Mouse (Mus musculus): ENCODE results near the gene Zfp882. TPM values are rescaled to one million over a fixed set of nuclear protein-coding genes. Genes with fewer than 3 reads are reported as not detected.

Zfp882 gene
- polyA plus RNA-seq, 1 experiment, result 5.8 TPM

DNA sequence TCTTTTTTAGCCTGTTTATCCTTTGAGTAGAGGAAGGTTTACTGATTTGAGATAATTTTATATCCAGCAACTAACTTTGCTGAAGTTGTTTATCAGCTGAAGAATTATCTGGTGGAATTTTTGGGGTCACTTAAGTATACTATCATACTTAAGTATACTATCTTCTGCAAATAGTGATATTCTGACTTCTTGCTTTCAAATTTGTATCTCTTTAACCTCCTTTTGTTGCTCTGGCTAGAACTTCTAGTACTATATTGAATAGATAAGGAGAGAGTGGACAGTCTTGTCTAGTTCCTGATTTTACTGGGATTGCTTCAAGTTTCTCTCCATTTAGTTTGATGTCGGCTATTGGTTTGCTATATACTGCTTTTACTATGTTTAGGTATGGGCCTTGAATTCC, 1.6 kb upstream of the Zfp882 start:
- Histone ChIP-seq H3K4me3 (ENCODE audit: low read depth, low read length) (no peak overlapping the region), H3K9ac (ENCODE audit: low read depth, poor library complexity, severe bottlenecking) (no peak overlapping the region), H3K27me3 (ENCODE audit: control insufficient read depth, insufficient read depth, low read length, poor library complexity, severe bottlenecking) (no peaks in the 10 kb centered on the region), H3K9me3 (replicated peaks; ENCODE audit: control insufficient read depth, insufficient read depth, low read length, poor library complexity, severe bottlenecking) (peaks cover 8% of the 10 kb centered on the region), H3K36me3 (ENCODE audit: control insufficient read depth, insufficient read depth, low read length, poor library complexity, severe bottlenecking) (no peaks in the 10 kb centered on the region), H3K4me1 (ENCODE audit: control insufficient read depth, insufficient read depth, low read length) (no peaks in the 10 kb centered on the region), H3K27ac (ENCODE audit: insufficient read depth, low read length) (no peak overlapping the region)
- TF ChIP-seq EP300 (IDR thresholded peaks at IDR 0.05; ENCODE audit: insufficient read depth, low read depth, low read length), result no peak
- no peak for TF ChIP-seq POLR2A (IDR thresholded peaks at IDR 0.05; ENCODE audit: insufficient read depth, low read length)
- TF ChIP-seq CTCF (IDR thresholded peaks at IDR 0.05; ENCODE audit: low read depth, low read length), result no peak

- TF ChIP-seq POLR2A (IDR thresholded peaks at IDR 0.05; ENCODE audit: insufficient read depth, low read length) (no peak), CTCF (IDR thresholded peaks at IDR 0.05; ENCODE audit: low read depth, low read length) (no peak), EP300 (IDR thresholded peaks at IDR 0.05; ENCODE audit: insufficient read depth, low read depth, low read length) (no peak)
Observed at GRCm38 (mm10) chr8:71907798-71908257, 580 bp upstream of the Zfp882 start.

DNA sequence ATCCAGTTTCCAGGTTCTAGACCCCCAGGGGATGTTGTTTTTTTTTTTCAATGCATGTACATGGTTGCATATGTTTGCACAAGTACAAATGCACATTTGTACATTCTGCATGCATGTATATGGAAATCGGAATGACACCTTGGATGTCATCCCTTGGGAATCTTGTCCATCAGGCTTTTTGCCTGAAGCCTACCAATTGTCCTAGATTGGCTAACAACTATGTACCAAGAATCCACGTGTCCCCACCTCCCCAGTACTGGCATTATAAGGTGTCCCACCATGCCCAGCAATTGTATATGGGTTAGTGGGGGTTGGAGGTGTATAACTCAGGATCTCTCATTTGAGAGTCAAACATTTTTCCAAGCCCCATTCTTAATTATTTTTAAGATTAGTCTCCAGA, 3.9 kb downstream of the Zfp882 start:
- Histone ChIP-seq H3K27me3 (ENCODE audit: control insufficient read depth, insufficient read depth, low read length, poor library complexity, severe bottlenecking) (no peaks in the 10 kb centered on the region), H3K4me3 (ENCODE audit: low read depth, low read length) (no peak overlapping the region), H3K9ac (ENCODE audit: low read depth, poor library complexity, severe bottlenecking) (no peak overlapping the region), H3K36me3 (ENCODE audit: control insufficient read depth, insufficient read depth, low read length, poor library complexity, severe bottlenecking) (peaks cover 10% of the 10 kb centered on the region), H3K27ac (ENCODE audit: insufficient read depth, low read length) (no peak overlapping the region), H3K9me3 (replicated peaks; ENCODE audit: control insufficient read depth, insufficient read depth, low read length, poor library complexity, severe bottlenecking) (no peaks in the 10 kb centered on the region), H3K4me1 (ENCODE audit: control insufficient read depth, insufficient read depth, low read length) (no peaks in the 10 kb centered on the region)
- TF ChIP-seq POLR2A (IDR thresholded peaks at IDR 0.05; ENCODE audit: insufficient read depth, low read length) (no peak), EP300 (IDR thresholded peaks at IDR 0.05; ENCODE audit: insufficient read depth, low read depth, low read length) (no peak), CTCF (IDR thresholded peaks at IDR 0.05; ENCODE audit: low read depth, low read length) (no peak)

More at GRCm38 (mm10) chr8:71907798-71908257, 580 bp upstream of the Zfp882 start:
- Histone ChIP-seq H3K27ac (ENCODE audit: insufficient read depth, low read length) (peak overlapping the region; percentile 74), H3K9ac (ENCODE audit: low read depth, poor library complexity, severe bottlenecking) (peak overlapping the region; percentile 57), H3K27me3 (ENCODE audit: control insufficient read depth, insufficient read depth, low read length, poor library complexity, severe bottlenecking) (no peaks in the 10 kb centered on the region), H3K9me3 (replicated peaks; ENCODE audit: control insufficient read depth, insufficient read depth, low read length, poor library complexity, severe bottlenecking) (no peaks in the 10 kb centered on the region), H3K36me3 (ENCODE audit: control insufficient read depth, insufficient read depth, low read length, poor library complexity, severe bottlenecking) (no peaks in the 10 kb centered on the region), H3K4me1 (ENCODE audit: control insufficient read depth, insufficient read depth, low read length) (no peaks in the 10 kb centered on the region), H3K4me3 (ENCODE audit: low read depth, low read length) (peak overlapping the region; percentile 73)

- Histone ChIP-seq H3K27ac (ENCODE audit: insufficient read depth, low read length) (peak overlapping the region; percentile 93), H3K4me1 (ENCODE audit: control insufficient read depth, insufficient read depth, low read length) (no peaks in the 10 kb centered on the region), H3K9me3 (replicated peaks; ENCODE audit: control insufficient read depth, insufficient read depth, low read length, poor library complexity, severe bottlenecking) (no peaks in the 10 kb centered on the region; the same call in 1 of the 2 replicates), H3K27me3 (ENCODE audit: control insufficient read depth, insufficient read depth, low read length, poor library complexity, severe bottlenecking) (no peaks in the 10 kb centered on the region), H3K4me3 (ENCODE audit: low read depth, low read length) (peak overlapping the region; percentile 99), H3K36me3 (ENCODE audit: control insufficient read depth, insufficient read depth, low read length, poor library complexity, severe bottlenecking) (peaks cover 12% of the 10 kb centered on the region), H3K9ac (ENCODE audit: low read depth, poor library complexity, severe bottlenecking) (peak overlapping the region; percentile 95)
- TF ChIP-seq CTCF (IDR thresholded peaks at IDR 0.05; ENCODE audit: low read depth, low read length) (no peak), EP300 (IDR thresholded peaks at IDR 0.05; ENCODE audit: insufficient read depth, low read depth, low read length) (0 out of 2 replicates have a peak, but pooled peaks have one; percentile 3), POLR2A (IDR thresholded peaks at IDR 0.05; ENCODE audit: insufficient read depth, low read length) (no peak)
Observed at GRCm38 (mm10) chr8:71922567-71923401, 14.4 kb downstream of the Zfp882 start.

- H3K4me3 ChIP-seq (ENCODE audit: low read depth, low read length), result no peak overlapping the region
- H3K36me3 ChIP-seq (ENCODE audit: control insufficient read depth, insufficient read depth, low read length, poor library complexity, severe bottlenecking), result peaks cover 35% of the 10 kb centered on the region
- H3K4me1 ChIP-seq (ENCODE audit: control insufficient read depth, insufficient read depth, low read length), result no peaks in the 10 kb centered on the region
- peaks cover 3% of the 10 kb centered on the region; the same call in 1 of the 2 replicates for H3K9me3 ChIP-seq (replicated peaks; ENCODE audit: control insufficient read depth, insufficient read depth, low read length, poor library complexity, severe bottlenecking)
- H3K27me3 ChIP-seq (ENCODE audit: control insufficient read depth, insufficient read depth, low read length, poor library complexity, severe bottlenecking), result no peaks in the 10 kb centered on the region
- H3K27ac ChIP-seq (ENCODE audit: insufficient read depth, low read length), result no peak overlapping the region
- TF ChIP-seq EP300 (IDR thresholded peaks at IDR 0.05; ENCODE audit: insufficient read depth, low read depth, low read length), result no peak
- no peak for TF ChIP-seq POLR2A (IDR thresholded peaks at IDR 0.05; ENCODE audit: insufficient read depth, low read length)
- TF ChIP-seq CTCF (IDR thresholded peaks at IDR 0.05; ENCODE audit: low read depth, low read length), result no peak
- no peak overlapping the region for H3K9ac ChIP-seq (ENCODE audit: low read depth, poor library complexity, severe bottlenecking)
Observed at GRCm38 (mm10) chr8:71925791-71926190, 17.4 kb downstream of the Zfp882 start.

DNA sequence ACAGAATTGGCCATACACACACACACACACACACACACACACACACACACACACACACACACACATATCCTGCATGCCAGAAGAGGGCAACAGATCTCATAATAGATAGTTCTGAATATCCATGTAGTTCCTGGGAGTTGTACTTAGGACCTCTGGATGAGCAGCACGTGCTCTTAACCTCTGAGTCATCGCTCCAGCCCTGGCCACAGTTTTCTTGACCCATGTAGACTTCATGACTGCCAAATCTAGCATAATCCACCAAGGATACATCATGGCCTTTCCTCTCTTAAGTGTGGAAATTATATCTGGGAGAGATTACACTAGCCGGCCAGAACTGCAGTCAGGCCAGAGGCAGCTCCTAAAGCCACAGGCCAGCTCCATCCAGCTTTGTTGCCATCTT, 18.1 kb downstream of the Zfp882 start:
- H3K9ac ChIP-seq (ENCODE audit: low read depth, poor library complexity, severe bottlenecking), result no peak overlapping the region
- H3K36me3 ChIP-seq (ENCODE audit: control insufficient read depth, insufficient read depth, low read length, poor library complexity, severe bottlenecking), result peaks cover 37% of the 10 kb centered on the region
- TF ChIP-seq POLR2A (IDR thresholded peaks at IDR 0.05; ENCODE audit: insufficient read depth, low read length) (no peak), EP300 (IDR thresholded peaks at IDR 0.05; ENCODE audit: insufficient read depth, low read depth, low read length) (no peak), CTCF (IDR thresholded peaks at IDR 0.05; ENCODE audit: low read depth, low read length) (no peak)
- H3K27ac ChIP-seq (ENCODE audit: insufficient read depth, low read length), result no peak overlapping the region
- H3K4me1 ChIP-seq (ENCODE audit: control insufficient read depth, insufficient read depth, low read length), result no peaks in the 10 kb centered on the region
- H3K4me3 ChIP-seq (ENCODE audit: low read depth, low read length), result no peak overlapping the region
- H3K27me3 ChIP-seq (ENCODE audit: control insufficient read depth, insufficient read depth, low read length, poor library complexity, severe bottlenecking), result no peaks in the 10 kb centered on the region
- peaks cover 6% of the 10 kb centered on the region for H3K9me3 ChIP-seq (replicated peaks; ENCODE audit: control insufficient read depth, insufficient read depth, low read length, poor library complexity, severe bottlenecking)

All from ES-Bruce4 (cell line).